Mouse (Mus musculus) monocyte, adult 5-6 weeks (primary cell): ENCODE data around the gene Lurap1l. TPM values are rescaled to one million over a fixed set of nuclear protein-coding genes. Genes with fewer than 3 reads are reported as not detected.

Source experiments
- ATAC-seq: fragments of 153-309, 156-312 bp; replicated peaks from 2 replicates; pipeline ENCODE4 v1.8.0; 2017; ENCODE audit warnings: mild to moderate bottlenecking; ENCODE audit not compliant: low TSS enrichment, insufficient number of reproducible peaks, severe bottlenecking, poor library complexity, low FRiP score
- total RNA-seq: library from RNA; stranded (forward); fragments of 200-1000, 200-491, 200-594 nt; gene quantifications from 3 replicates; pipeline ENCODE4 v1.2.3, GENCODE M21; 2017

The Lurap1l gene
- total RNA-seq, 1 experiment from 2014 or later: not detected

- no peak for ATAC-seq
Observed at GRCm38 (mm10) chr4:80955942-80956341, 45.5 kb downstream of the Lurap1l start.

GRCm38 (mm10) chr4:80967526-80967925 lies 57.1 kb downstream of the Lurap1l start:
- no peak for ATAC-seq

GRCm38 (mm10) chr4:80971846-80972245 lies 61.4 kb downstream of the Lurap1l start:
- ATAC-seq: no peak

- ATAC-seq: no peak
Observed at GRCm38 (mm10) chr4:80973896-80974295, 63.5 kb downstream of the Lurap1l start.

- ATAC-seq: no peak
Observed at GRCm38 (mm10) chr4:80990819-80991218, 80.4 kb downstream of the Lurap1l start.

GRCm38 (mm10) chr4:81003528-81003927 lies 93.1 kb downstream of the Lurap1l start:
- ATAC-seq: no peak

Other genes with a start within 250 kb of the Lurap1l start
- gene Tyrp1, start 76.5 kb upstream of the Lurap1l start, total RNA-seq: not detected in 3 replicates